Mouse (Mus musculus): ENCODE data around the gene Ankib1. TPM values are rescaled to one million over a fixed set of nuclear protein-coding genes. Genes with fewer than 3 reads are reported as not detected.

Gene Ankib1
- polyA plus RNA-seq, 1 experiment: 7.4 TPM

DNA sequence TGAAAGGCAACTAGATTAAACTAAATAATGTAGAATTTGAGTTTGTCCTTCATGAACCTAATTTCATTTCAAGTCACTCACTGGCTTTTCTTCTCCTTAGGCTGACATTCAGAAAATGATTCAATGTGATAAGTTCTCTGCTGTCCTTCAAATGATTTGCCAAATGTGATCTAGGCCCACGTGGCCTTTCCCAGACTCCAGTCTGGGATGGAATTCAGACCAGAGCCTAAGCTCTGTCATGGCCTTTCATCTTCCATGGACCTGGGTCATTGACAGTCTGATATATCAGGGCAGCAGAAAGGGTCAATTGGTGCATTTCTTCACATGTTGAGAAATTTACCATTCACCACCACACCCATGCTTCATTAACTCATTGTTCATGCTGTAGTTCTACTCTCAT lies 77.2 kb downstream of the Ankib1 start:
- Histone ChIP-seq H3K36me3 (replicated peaks; ENCODE audit: low read length) (peaks cover 87% of the 10 kb centered on the region), H3K4me1 (peaks cover 39% of the 10 kb centered on the region), H3K27me3 (replicated peaks) (no peaks in the 10 kb centered on the region), H3K9me3 (no peaks in the 10 kb centered on the region), H3K4me3 (replicated peaks) (no peak overlapping the region)
- TF ChIP-seq FLI1 (IDR thresholded peaks at IDR 0.05; ENCODE audit: low read length) (no peak), GATA1 (IDR thresholded peaks at IDR 0.05; ENCODE audit: borderline replicate concordance, low read length) (no peak)

DNA sequence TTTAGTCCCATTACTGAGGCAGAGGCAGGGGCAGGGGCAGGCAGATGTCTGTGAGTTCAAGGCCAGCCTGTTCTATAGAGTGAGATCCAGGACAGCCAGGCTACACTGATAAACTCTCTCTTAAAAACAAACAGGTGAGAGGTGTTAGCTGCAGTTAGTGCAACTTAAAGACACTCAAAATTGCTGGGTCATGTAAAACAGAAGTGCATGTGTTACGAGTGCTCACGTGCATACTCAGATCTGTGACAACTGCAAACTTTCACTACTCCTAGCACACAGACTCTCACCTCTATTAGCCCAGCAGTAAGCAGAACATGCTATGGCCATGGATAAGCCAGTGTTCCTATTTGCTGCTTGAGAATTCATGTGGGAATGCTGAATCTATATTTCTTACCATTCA lies 79.3 kb downstream of the Ankib1 start:
- Histone ChIP-seq H3K4me3 (replicated peaks) (no peak overlapping the region), H3K36me3 (replicated peaks; ENCODE audit: low read length) (peaks cover 90% of the 10 kb centered on the region), H3K4me1 (peaks cover 56% of the 10 kb centered on the region), H3K27me3 (replicated peaks) (no peaks in the 10 kb centered on the region), H3K9me3 (no peaks in the 10 kb centered on the region)
- no peak for TF ChIP-seq FLI1 (IDR thresholded peaks at IDR 0.05; ENCODE audit: low read length)
- TF ChIP-seq GATA1 (IDR thresholded peaks at IDR 0.05; ENCODE audit: borderline replicate concordance, low read length): no peak

DNA sequence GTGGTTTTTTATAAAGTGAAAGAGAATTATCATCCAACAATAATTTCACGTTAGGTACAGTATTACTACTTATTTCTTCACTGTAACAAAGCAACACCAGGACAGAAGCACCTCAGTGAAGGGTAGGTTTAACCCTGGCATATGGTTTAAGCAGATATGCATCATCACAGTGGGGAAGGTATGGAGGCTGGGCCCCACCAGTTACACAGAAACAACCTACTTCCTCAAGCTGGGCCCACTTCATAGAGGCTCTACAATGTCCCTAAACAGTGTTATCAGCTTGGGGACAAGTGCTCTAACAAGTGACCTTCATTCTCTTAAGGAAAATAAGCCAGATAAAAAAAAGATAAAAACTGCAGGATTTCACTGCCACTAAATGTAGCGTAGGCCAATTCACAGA lies 79.9 kb downstream of the Ankib1 start:
- peaks cover 62% of the 10 kb centered on the region for H3K4me1 ChIP-seq
- TF ChIP-seq FLI1 (IDR thresholded peaks at IDR 0.05; ENCODE audit: low read length): no peak
- no peaks in the 10 kb centered on the region for H3K9me3 ChIP-seq
- no peak overlapping the region for H3K4me3 ChIP-seq (replicated peaks)
- peaks cover 86% of the 10 kb centered on the region for H3K36me3 ChIP-seq (replicated peaks; ENCODE audit: low read length)
- no peaks in the 10 kb centered on the region for H3K27me3 ChIP-seq (replicated peaks)

DNA sequence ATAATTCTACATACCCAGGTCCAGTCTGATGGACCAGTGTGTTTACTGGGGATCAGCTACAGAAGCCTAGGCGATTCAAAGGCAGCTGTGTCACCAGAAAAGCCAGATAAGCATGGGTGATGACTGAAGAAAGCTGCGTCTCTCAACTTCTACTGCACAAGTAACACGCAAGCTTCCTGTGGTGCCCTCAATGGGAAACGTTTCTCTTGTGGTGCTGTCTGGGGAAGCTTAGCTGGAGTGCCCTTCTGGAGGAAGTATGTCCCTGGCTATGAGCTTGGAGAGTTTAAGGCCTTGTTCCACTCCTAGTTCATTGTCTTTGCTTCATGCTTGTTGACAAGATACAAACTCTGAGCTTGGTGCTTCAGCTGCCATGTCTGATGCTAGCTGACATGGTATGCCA lies 83.4 kb downstream of the Ankib1 start:
- Histone ChIP-seq H3K9me3 (no peaks in the 10 kb centered on the region), H3K27me3 (replicated peaks) (no peaks in the 10 kb centered on the region), H3K4me1 (peaks cover 78% of the 10 kb centered on the region), H3K36me3 (replicated peaks; ENCODE audit: low read length) (peaks cover 83% of the 10 kb centered on the region), H3K4me3 (replicated peaks) (peak overlapping the region; percentile 19)
- TF ChIP-seq GATA1 (IDR thresholded peaks at IDR 0.05; ENCODE audit: borderline replicate concordance, low read length): no peak
- TF ChIP-seq FLI1 (IDR thresholded peaks at IDR 0.05; ENCODE audit: low read length): no peak

DNA sequence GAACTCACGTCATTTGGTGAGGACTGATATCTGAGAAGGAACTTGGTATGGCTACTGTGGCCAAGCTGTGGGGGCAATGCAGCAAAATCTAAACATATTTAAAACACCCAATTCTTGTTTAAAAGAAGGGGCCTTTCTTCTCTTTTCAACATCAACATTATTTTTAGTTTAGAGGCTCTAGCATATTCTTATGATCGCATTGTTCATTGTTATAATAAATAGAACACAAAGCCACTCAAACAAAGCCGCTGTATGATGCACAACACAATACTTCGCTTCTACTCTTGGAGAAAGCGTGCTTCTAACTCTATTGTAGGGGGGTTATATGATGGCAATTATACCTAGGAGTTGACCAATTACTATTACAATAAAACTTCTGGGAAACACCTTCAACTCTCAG lies 86.9 kb downstream of the Ankib1 start:
- Histone ChIP-seq H3K4me3 (replicated peaks) (no peak overlapping the region), H3K9me3 (no peaks in the 10 kb centered on the region), H3K27me3 (replicated peaks) (no peaks in the 10 kb centered on the region), H3K4me1 (peaks cover 63% of the 10 kb centered on the region), H3K36me3 (replicated peaks; ENCODE audit: low read length) (peaks cover 80% of the 10 kb centered on the region)
- no peak for TF ChIP-seq FLI1 (IDR thresholded peaks at IDR 0.05; ENCODE audit: low read length)
- no peak for TF ChIP-seq GATA1 (IDR thresholded peaks at IDR 0.05; ENCODE audit: borderline replicate concordance, low read length)

DNA sequence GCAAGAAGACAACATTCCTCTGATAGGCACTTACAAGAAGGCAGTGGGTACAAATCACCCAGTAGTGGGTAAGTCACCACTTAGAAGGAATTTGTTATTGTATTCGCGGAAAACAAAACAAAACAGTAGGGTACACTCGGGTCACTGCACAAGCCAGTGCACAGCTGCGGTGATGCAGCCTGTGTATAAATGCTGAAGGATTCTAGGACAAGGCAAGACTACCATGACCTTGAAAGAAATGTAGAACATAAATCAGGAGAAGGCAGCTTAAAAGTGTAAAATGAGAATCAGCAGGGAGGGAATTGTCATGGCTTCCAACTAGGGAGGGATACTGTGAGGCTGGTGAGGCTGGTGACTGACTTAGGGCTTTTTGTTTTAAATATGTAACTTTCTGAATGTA lies 100.5 kb downstream of the Ankib1 start:
- H3K9me3 ChIP-seq: no peaks in the 10 kb centered on the region
- peaks cover 19% of the 10 kb centered on the region for H3K4me1 ChIP-seq
- H3K4me3 ChIP-seq (replicated peaks): no peak overlapping the region
- H3K27me3 ChIP-seq (replicated peaks): no peaks in the 10 kb centered on the region
- peaks cover 83% of the 10 kb centered on the region for H3K36me3 ChIP-seq (replicated peaks; ENCODE audit: low read length)
- no peak for TF ChIP-seq GATA1 (IDR thresholded peaks at IDR 0.05; ENCODE audit: borderline replicate concordance, low read length)
- TF ChIP-seq FLI1 (IDR thresholded peaks at IDR 0.05; ENCODE audit: low read length): no peak

DNA sequence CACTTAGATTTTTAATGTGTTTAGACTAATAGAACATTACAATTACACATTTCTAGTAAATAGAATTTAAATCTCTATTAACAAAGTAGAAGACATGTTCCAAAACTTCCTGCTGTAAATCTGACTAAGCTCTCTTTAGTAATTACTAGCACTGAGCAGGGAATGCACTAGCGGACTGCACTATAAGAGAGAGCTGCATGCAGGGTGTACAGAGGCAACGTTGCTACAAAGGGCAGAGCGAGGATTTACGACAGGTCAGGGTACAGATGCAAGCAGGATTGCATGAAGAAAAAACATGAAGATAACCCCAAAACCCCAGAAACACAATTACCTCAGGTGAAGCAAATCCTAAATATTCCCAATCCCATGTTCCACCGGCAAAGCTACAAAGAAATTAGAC lies 102.7 kb downstream of the Ankib1 start:
- H3K4me3 ChIP-seq (replicated peaks): no peak overlapping the region
- no peaks in the 10 kb centered on the region for H3K27me3 ChIP-seq (replicated peaks)
- peaks cover 30% of the 10 kb centered on the region for H3K4me1 ChIP-seq
- no peaks in the 10 kb centered on the region for H3K9me3 ChIP-seq
- H3K36me3 ChIP-seq (replicated peaks; ENCODE audit: low read length): peaks cover 81% of the 10 kb centered on the region
- TF ChIP-seq GATA1 (IDR thresholded peaks at IDR 0.05; ENCODE audit: borderline replicate concordance, low read length) (no peak), FLI1 (IDR thresholded peaks at IDR 0.05; ENCODE audit: low read length) (no peak)

DNA sequence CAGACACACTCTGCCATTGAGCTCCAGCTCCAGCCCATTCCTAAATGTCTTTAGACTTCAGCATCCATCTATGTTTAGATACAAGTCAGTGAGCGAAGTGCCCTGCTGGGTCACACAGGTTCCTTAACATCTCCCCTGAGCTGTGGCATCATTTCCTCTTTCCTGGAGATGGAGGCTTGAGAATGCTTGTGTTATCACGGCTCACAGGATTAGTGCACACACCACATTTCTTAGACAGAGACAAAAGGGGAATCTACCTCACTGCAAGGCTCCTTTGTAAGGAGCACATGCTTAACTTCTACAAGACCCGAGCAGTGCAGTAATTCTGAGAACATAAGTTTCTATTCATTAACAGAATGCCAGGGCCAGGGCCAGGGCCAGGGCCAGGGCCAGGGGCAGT lies 106.7 kb downstream of the Ankib1 start:
- H3K36me3 ChIP-seq (replicated peaks; ENCODE audit: low read length): peaks cover 86% of the 10 kb centered on the region
- H3K9me3 ChIP-seq: no peaks in the 10 kb centered on the region
- H3K4me3 ChIP-seq (replicated peaks): no peak overlapping the region
- TF ChIP-seq GATA1 (IDR thresholded peaks at IDR 0.05; ENCODE audit: borderline replicate concordance, low read length): no peak
- no peak for TF ChIP-seq FLI1 (IDR thresholded peaks at IDR 0.05; ENCODE audit: low read length)
- H3K27me3 ChIP-seq (replicated peaks): no peaks in the 10 kb centered on the region
- H3K4me1 ChIP-seq: peaks cover 21% of the 10 kb centered on the region; the same call in 1 of the 2 replicates

DNA sequence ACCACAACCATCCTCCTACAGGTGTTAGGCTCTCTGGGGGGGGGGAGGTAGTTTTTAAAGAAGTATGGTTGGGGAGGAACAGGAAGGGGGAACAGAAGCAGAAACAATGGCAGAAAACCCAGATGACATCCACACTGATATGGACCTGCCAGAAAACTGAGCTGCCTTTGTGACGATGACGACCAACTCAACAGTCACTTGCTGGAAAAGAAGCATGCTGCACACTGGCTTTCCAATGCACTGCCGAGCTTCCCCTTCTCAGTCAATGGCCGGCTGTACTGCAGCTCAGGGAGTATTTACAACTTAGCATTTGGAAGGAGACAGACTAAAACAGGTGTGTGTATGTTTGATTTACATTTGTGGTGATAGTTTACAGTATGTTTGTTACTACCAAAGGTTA lies 107.5 kb downstream of the Ankib1 start:
- H3K27me3 ChIP-seq (replicated peaks): no peaks in the 10 kb centered on the region
- no peak for TF ChIP-seq GATA1 (IDR thresholded peaks at IDR 0.05; ENCODE audit: borderline replicate concordance, low read length)
- TF ChIP-seq FLI1 (IDR thresholded peaks at IDR 0.05; ENCODE audit: low read length): no peak
- peaks cover 24% of the 10 kb centered on the region; the same call in 1 of the 2 replicates for H3K4me1 ChIP-seq
- H3K9me3 ChIP-seq: no peaks in the 10 kb centered on the region
- H3K36me3 ChIP-seq (replicated peaks; ENCODE audit: low read length): peaks cover 86% of the 10 kb centered on the region
- no peak overlapping the region for H3K4me3 ChIP-seq (replicated peaks)

DNA sequence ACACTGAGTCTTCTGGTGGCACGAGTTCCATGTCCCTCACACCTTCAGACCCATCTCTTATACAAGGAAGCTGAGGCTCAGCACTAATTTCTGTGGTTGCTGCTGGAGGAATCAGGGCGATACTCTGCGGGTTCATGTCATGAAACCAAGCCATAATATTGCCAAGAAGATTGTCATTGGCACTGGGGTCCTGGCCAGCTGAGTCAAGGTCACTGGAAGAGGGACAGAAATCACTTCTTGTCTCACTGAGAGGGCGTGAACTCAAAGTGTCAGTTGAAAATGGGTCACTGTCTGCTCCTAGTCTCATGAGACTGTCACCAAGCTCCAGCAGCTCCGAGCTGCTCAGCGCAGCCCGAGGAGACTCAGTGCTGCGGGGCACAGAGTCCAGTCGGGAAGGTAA lies 109.8 kb downstream of the Ankib1 start:
- Histone ChIP-seq H3K4me3 (replicated peaks) (no peak overlapping the region), H3K9me3 (no peaks in the 10 kb centered on the region), H3K4me1 (peaks cover 28% of the 10 kb centered on the region; the same call in 1 of the 2 replicates), H3K36me3 (replicated peaks; ENCODE audit: low read length) (peaks cover 92% of the 10 kb centered on the region), H3K27me3 (replicated peaks) (no peaks in the 10 kb centered on the region)
- TF ChIP-seq GATA1 (IDR thresholded peaks at IDR 0.05; ENCODE audit: borderline replicate concordance, low read length): no peak
- TF ChIP-seq FLI1 (IDR thresholded peaks at IDR 0.05; ENCODE audit: low read length): no peak

DNA sequence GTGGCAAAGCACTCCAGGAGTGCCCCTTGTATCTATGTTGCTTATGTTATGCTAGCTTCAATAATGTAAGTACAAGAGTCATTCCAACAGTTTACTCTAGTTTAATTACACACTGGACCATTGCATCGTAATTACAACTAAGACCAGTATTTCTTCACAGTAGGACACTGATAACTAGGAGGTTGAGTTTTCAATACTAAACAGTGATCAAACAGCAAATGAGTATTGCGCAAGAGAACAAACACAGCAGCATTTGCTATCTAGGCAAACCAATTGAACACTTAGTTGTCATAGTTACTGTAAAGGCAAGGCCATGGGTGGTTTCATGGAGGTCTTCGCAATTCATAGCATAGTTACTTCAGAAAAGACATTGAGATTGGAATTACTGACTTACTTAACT lies 111.4 kb downstream of the Ankib1 start:
- Histone ChIP-seq H3K4me1 (peaks cover 30% of the 10 kb centered on the region), H3K36me3 (replicated peaks; ENCODE audit: low read length) (peaks cover 95% of the 10 kb centered on the region), H3K9me3 (no peaks in the 10 kb centered on the region), H3K27me3 (replicated peaks) (no peaks in the 10 kb centered on the region), H3K4me3 (replicated peaks) (no peak overlapping the region)
- TF ChIP-seq GATA1 (IDR thresholded peaks at IDR 0.05; ENCODE audit: borderline replicate concordance, low read length): no peak
- TF ChIP-seq FLI1 (IDR thresholded peaks at IDR 0.05; ENCODE audit: low read length): no peak

Measured in megakaryocyte, embryonic 14.5 days (primary cell).